In the genomic region with DNA sequence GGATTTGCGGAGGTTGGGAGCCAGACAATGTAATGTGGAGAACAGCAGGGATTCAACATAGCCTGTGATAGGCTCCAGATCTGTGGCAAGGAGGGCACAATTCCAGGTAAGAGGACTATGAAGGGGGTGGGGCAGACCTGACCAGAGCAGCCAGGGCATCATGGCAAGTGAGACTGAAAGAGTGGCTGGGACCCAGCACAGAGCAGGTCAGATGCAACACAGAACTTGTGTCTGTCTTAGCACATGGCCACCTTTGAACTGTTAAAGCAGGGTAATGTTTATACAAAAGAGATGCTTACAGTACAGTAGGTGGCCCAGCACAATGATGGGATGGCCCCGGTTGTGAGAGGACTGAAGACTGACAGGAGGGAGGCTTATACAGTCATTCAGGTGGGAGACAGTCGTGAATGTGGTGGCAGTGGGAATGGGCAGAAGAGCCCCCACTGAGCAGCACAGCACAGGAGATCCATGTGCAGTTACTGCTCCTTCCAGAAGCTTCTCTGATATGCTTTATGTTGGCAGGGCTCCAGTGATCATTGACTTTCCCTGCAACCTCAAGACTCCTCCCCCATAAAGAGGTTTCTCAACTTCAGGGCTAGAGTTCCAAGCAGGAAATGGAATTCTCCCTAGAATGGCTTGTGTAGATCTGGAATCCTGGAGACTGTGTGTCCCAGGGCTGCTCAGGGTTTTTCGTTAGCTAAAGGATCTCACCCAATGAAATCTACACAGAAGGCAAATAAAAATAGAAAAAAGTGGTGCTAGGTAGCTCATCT, we compare ENCODE assay signal across 16 mouse cellular contexts. TPM values are rescaled to one million over a fixed set of nuclear protein-coding genes. Genes with fewer than 3 reads are reported as not detected.
A peak's percentile ranks its signal among the peaks of the same experiment; 100 is the strongest.
DNase-seq lines count a peak whose midpoint lies in the region; ATAC-seq and TF ChIP-seq lines count a peak whose summit lies in the region.
"Had no signal": no experiment of that assay in that cellular context is flagged by ENCODE, and none has a peak within 500 bp of the region (broad histone marks: within the 10 kb centered on the region; RNA-seq: fewer than 3 reads in every experiment).

No protein-coding gene starts in this region.

- no peak overlapping the region for H3K9ac ChIP-seq in heart, embryonic 15.5 days
- H3K9ac ChIP-seq in heart, embryonic 12.5 days = no peak overlapping the region
- H3K9ac ChIP-seq in lung, embryonic 14.5 days = no peak overlapping the region
- H3K9ac ChIP-seq: embryonic facial prominence, embryonic 13.5 days; forebrain, postnatal 0 days had no signal

- ATAC-seq in heart, embryonic 15.5 days (replicated peaks; ENCODE audit: insufficient number of reproducible peaks, insufficient read depth, low FRiP score, low read depth) = no peak; the same call in 1 of the 2 replicates
- ATAC-seq in heart, embryonic 12.5 days (ENCODE audit: insufficient number of reproducible peaks, low FRiP score) = no peak
- ATAC-seq in lung, embryonic 14.5 days (ENCODE audit: insufficient read depth) = peak; percentile 47; the same call in 1 of the 2 replicates
- ATAC-seq in megakaryocyte progenitor cell, adult 5-6 weeks (replicated peaks; ENCODE audit: poor library complexity) = peak; percentile 49
- no peak for ATAC-seq in frontal cortex, adult (ENCODE audit: low TSS enrichment)
- ATAC-seq: forebrain, postnatal 0 days; inflammation-experienced regulatory T-cells, adult 6 months had no signal

- TF ChIP-seq CTCF in lung, embryonic 14.5 days (IDR thresholded peaks at IDR 0.05; ENCODE audit: low read depth) = no peak
- TF ChIP-seq CTCF in lung, adult 2 months (IDR thresholded peaks at IDR 0.05; ENCODE audit: insufficient read depth, low read length) = no peak

- no peaks in the 10 kb centered on the region for H3K36me3 ChIP-seq in heart, embryonic 15.5 days
- H3K36me3 ChIP-seq in heart, embryonic 12.5 days = no peaks in the 10 kb centered on the region
- no peaks in the 10 kb centered on the region for H3K36me3 ChIP-seq in lung, embryonic 14.5 days (ENCODE audit: insufficient read depth)
- H3K36me3 ChIP-seq: embryonic facial prominence, embryonic 13.5 days had no signal

- H3K4me1 ChIP-seq in heart, embryonic 15.5 days (replicated peaks) = peaks cover 9% of the 10 kb centered on the region
- peaks cover 15% of the 10 kb centered on the region for H3K4me1 ChIP-seq in heart, embryonic 12.5 days (replicated peaks)
- H3K4me1 ChIP-seq in lung, embryonic 14.5 days (ENCODE audit: insufficient read depth) = no peaks in the 10 kb centered on the region
- H3K4me1 ChIP-seq in lung, adult 2 months (ENCODE audit: control insufficient read depth, insufficient read depth, low read length) = no peaks in the 10 kb centered on the region

- no peak overlapping the region for H3K4me2 ChIP-seq in heart, embryonic 15.5 days
- H3K4me2 ChIP-seq in heart, embryonic 12.5 days = no peak overlapping the region
- no peak overlapping the region for H3K4me2 ChIP-seq in lung, embryonic 14.5 days
- H3K4me2 ChIP-seq: embryonic facial prominence, embryonic 13.5 days had no signal

- peak; percentile 59 for DNase-seq in lung, embryonic 14.5 days
- no peak for DNase-seq in lung, adult 2 months
- peak; percentile 29 for DNase-seq in kidney, postnatal 14 days
- DNase-seq: cerebellum, adult 8-10 months; forebrain, postnatal 0 days had no signal

- no peaks in the 10 kb centered on the region for H3K27me3 ChIP-seq in heart, embryonic 15.5 days
- H3K27me3 ChIP-seq in heart, embryonic 12.5 days (replicated peaks) = no peaks in the 10 kb centered on the region
- H3K27me3 ChIP-seq in lung, embryonic 14.5 days (ENCODE audit: insufficient read depth, low read length) = no peaks in the 10 kb centered on the region
- H3K27me3 ChIP-seq: CH12.LX; embryonic facial prominence, embryonic 13.5 days had no signal

- no peak overlapping the region for H3K4me3 ChIP-seq in heart, embryonic 15.5 days
- no peak overlapping the region for H3K4me3 ChIP-seq in heart, embryonic 12.5 days
- H3K4me3 ChIP-seq in lung, embryonic 14.5 days (ENCODE audit: low read depth, low read length) = no peak overlapping the region
- no peak overlapping the region for H3K4me3 ChIP-seq in lung, adult 2 months (replicated peaks; ENCODE audit: extremely low read depth, low read depth, low read length)
- H3K4me3 ChIP-seq: embryonic facial prominence, embryonic 13.5 days; left cerebral cortex, adult 2 months; myocyte had no signal

- H3K27ac ChIP-seq in heart, embryonic 15.5 days = 0 out of 2 replicates have a peak overlapping the region, but pooled peaks have one; percentile 12
- no peak overlapping the region for H3K27ac ChIP-seq in heart, embryonic 12.5 days (ENCODE audit: poor library complexity, severe bottlenecking)
- H3K27ac ChIP-seq in lung, embryonic 14.5 days (ENCODE audit: low read depth) = no peak overlapping the region
- H3K27ac ChIP-seq: embryonic facial prominence, embryonic 13.5 days; left cerebral cortex, adult 2 months; macrophage had no signal

- no peaks in the 10 kb centered on the region for H3K9me3 ChIP-seq in heart, embryonic 15.5 days (replicated peaks)
- no peaks in the 10 kb centered on the region for H3K9me3 ChIP-seq in heart, embryonic 12.5 days (replicated peaks)
- H3K9me3 ChIP-seq in lung, embryonic 14.5 days (ENCODE audit: low read depth, low read length) = no peaks in the 10 kb centered on the region
- H3K9me3 ChIP-seq: embryonic facial prominence, embryonic 13.5 days had no signal

- no peak for TF ChIP-seq POLR2A in lung, adult 2 months (IDR thresholded peaks at IDR 0.05; ENCODE audit: borderline replicate concordance, extremely low read depth, low read depth, low read length)

- WGBS in heart, embryonic 15.5 days = 71% methylated on average over 4 of the region's 4 CpGs
- 75% methylated on average over 4 of the region's 4 CpGs for WGBS in heart, embryonic 12.5 days
- WGBS in lung, embryonic 14.5 days = 64% methylated on average over 4 of the region's 4 CpGs
- 68% methylated on average over 4 of the region's 4 CpGs for WGBS in lung, adult 2 months

RNA-seq across cellular contexts. Expression of gene Aox4, which starts 27.5 kb away (rescaled TPM):
- 0.08 and 0.18 TPM in 2 replicates for polyA plus RNA-seq in heart, embryonic 15.5 days (2015; fragmentation: Nextera tagmentation; extraction: Ambion mirVana)
- polyA plus RNA-seq in heart, embryonic 12.5 days (2016; fragmentation: Nextera tagmentation; extraction: Ambion mirVana) = 0.14 and 0.27 TPM in 2 replicates
- 0.22 TPM in 1 of 2 replicates, not detected in the other for polyA plus RNA-seq in lung, embryonic 14.5 days (2014; fragmentation: Nextera tagmentation; extraction: Ambion mirVana)
- polyA plus RNA-seq in lung, adult 2 months (2012; rRNA removed) = 0.05 and 0.51 TPM in 2 replicates
- not detected in 2 replicates for total RNA-seq in megakaryocyte progenitor cell, adult 5-6 weeks (2015)
- total RNA-seq in megakaryocyte progenitor cell, adult 5-6 weeks (2017) = not detected in 2 replicates
- polyA plus RNA-seq: inflammation-experienced regulatory T-cells, adult 6 months; macrophage; myocyte; spleen, adult 2 months had no signal

RNA-seq across cellular contexts. Expression of gene Aox2, which starts 40.4 kb away (rescaled TPM):
- polyA plus RNA-seq in heart, embryonic 15.5 days (2015; fragmentation: Nextera tagmentation; extraction: Ambion mirVana) = not detected in 2 replicates
- polyA plus RNA-seq in heart, embryonic 12.5 days (2016; fragmentation: Nextera tagmentation; extraction: Ambion mirVana) = not detected in 2 replicates
- 0.03 TPM in 1 of 2 replicates, not detected in the other for polyA plus RNA-seq in lung, embryonic 14.5 days (2014; fragmentation: Nextera tagmentation; extraction: Ambion mirVana)
- polyA plus RNA-seq in lung, adult 2 months (2012; rRNA removed) = not detected in 2 replicates
- 0.05 TPM in 1 of 2 replicates, not detected in the other for total RNA-seq in megakaryocyte progenitor cell, adult 5-6 weeks (2015)
- not detected in 2 replicates for total RNA-seq in megakaryocyte progenitor cell, adult 5-6 weeks (2017)
- total RNA-seq: CH12.LX had no signal
- polyA plus RNA-seq: forebrain, postnatal 0 days; inflammation-experienced regulatory T-cells, adult 6 months; myocyte had no signal

Comparison
In these comparisons a context has a peak if more than half of its experiments do, and no peak if none do; other contexts are left out.
1. ATAC-seq: peak in lung, embryonic 14.5 days (single experiment) and megakaryocyte progenitor cell, adult 5-6 weeks (single experiment); none in heart, embryonic 15.5 days (single experiment), heart, embryonic 12.5 days (single experiment) and frontal cortex, adult (single experiment).